Mouse (Mus musculus) heart, embryonic 16.5 days (tissue): ENCODE measurements around the gene Msi2. TPM values are rescaled to one million over a fixed set of nuclear protein-coding genes. Genes with fewer than 3 reads are reported as not detected.

ENCODE experiments used
- ATAC-seq: fragments of 200-750 bp; cut with Nextera tagmentation; replicated peaks from 2 replicates; pipeline ENCODE4 v1.8.0; 2017; ENCODE audit warnings: moderate number of reproducible peaks; ENCODE audit not compliant: insufficient read depth, low FRiP score; ENCODE audit errors: extremely low read depth
- H3K27ac ChIP-seq: fragments of 300-500 bp; sonication (generic); 2 replicates; pipeline ENCODE4 v1.5.1; 2014; ENCODE audit warnings: mild to moderate bottlenecking, low read length, control low read depth, moderate library complexity
- H3K27me3 ChIP-seq: fragments of 300-500 bp; sonication (generic); 2 replicates; pipeline ENCODE4 v1.6.1; 2014; ENCODE audit warnings: low read length, mixed read lengths; ENCODE audit not compliant: control insufficient read depth, insufficient read depth
- H3K36me3 ChIP-seq: fragments of 300-500 bp; sonication (generic); 2 replicates; pipeline ENCODE4 v1.6.1; 2014; ENCODE audit not compliant: control insufficient read depth, insufficient read depth
- H3K4me1 ChIP-seq: fragments of 300-500 bp; sonication (generic); 2 replicates; pipeline ENCODE4 v1.6.1; 2014; ENCODE audit warnings: low read length, mixed read lengths; ENCODE audit not compliant: control insufficient read depth, insufficient read depth
- H3K4me2 ChIP-seq: fragments of 300-500 bp; sonication (generic); 2 replicates; pipeline ENCODE4 v1.6.1; 2014; ENCODE audit warnings: low read depth, mild to moderate bottlenecking, control low read depth, low read length
- H3K4me3 ChIP-seq: fragments of 300-500 bp; sonication (generic); 2 replicates; pipeline ENCODE4 v1.5.1; 2014; ENCODE audit warnings: mild to moderate bottlenecking, control low read depth, low read length
- H3K9ac ChIP-seq: fragments of 300-500 bp; sonication (generic); 2 replicates; pipeline ENCODE4 v1.6.1; 2014; ENCODE audit warnings: low read length, control low read depth
- H3K9me3 ChIP-seq: fragments of 300-500 bp; sonication (generic); replicated peaks from 2 replicates; pipeline ENCODE4 v1.6.1; 2016; ENCODE audit warnings: low read length; ENCODE audit not compliant: control insufficient read depth
- WGBS: fragments of 180-500 bp; shearing (Covaris S2); extraction: QIAGEN DNeasy Blood & Tissue Kit; methylation state at CpG from one replicate; pipeline ENCODE4 v1.1.7; 2014; 5-methylcytosine and 5-hydroxymethylcytosine counted together
- polyA plus RNA-seq: library from polyadenylated mRNA; unstranded; fragments of >200 nt; fragmentation: Nextera tagmentation; extraction: Ambion mirVana; gene quantifications from 2 replicates; pipeline ENCODE4 v1.2.1, GENCODE M21; 2015

Msi2 gene
- polyA plus RNA-seq, 1 experiment from 2014 or later, result 20.6 TPM

GRCm38 (mm10) chr11:88515267-88515666 is 203.0 kb downstream of the Msi2 start:
- Histone ChIP-seq H3K27ac (peak overlapping the region; percentile 46; the same call in 1 of the 2 replicates), H3K9me3 (no peaks in the 10 kb centered on the region), H3K27me3 (no peaks in the 10 kb centered on the region), H3K36me3 (no peaks in the 10 kb centered on the region), H3K4me1 (peaks cover 46% of the 10 kb centered on the region), H3K4me2 (no peak overlapping the region), H3K9ac (no peak overlapping the region), H3K4me3 (no peak overlapping the region)
- no peak for ATAC-seq
- WGBS, result 92% methylated on average over 2 of the region's 2 CpGs

- no peak for ATAC-seq
- H3K4me1 ChIP-seq, result peaks cover 46% of the 10 kb centered on the region
- WGBS, result 77% methylated on average over 12 of the region's 12 CpGs
Observed at GRCm38 (mm10) chr11:88514151-88514926, 204.0 kb downstream of the Msi2 start.

GRCm38 (mm10) chr11:88512580-88512979 is 205.7 kb downstream of the Msi2 start:
- Histone ChIP-seq H3K9me3 (no peaks in the 10 kb centered on the region), H3K27ac (no peak overlapping the region), H3K4me1 (peaks cover 46% of the 10 kb centered on the region), H3K36me3 (no peaks in the 10 kb centered on the region), H3K4me3 (no peak overlapping the region), H3K27me3 (no peaks in the 10 kb centered on the region), H3K4me2 (no peak overlapping the region), H3K9ac (no peak overlapping the region)
- ATAC-seq, result peak; percentile 29; the same call in 1 of the 2 replicates
- WGBS, result 35% methylated on average over 4 of the region's 4 CpGs

More at GRCm38 (mm10) chr11:88514151-88514926, 204.0 kb downstream of the Msi2 start:
- no peaks in the 10 kb centered on the region for H3K36me3 ChIP-seq
- no peak overlapping the region for H3K4me3 ChIP-seq
- H3K27me3 ChIP-seq, result no peaks in the 10 kb centered on the region
- no peak overlapping the region for H3K9ac ChIP-seq
- peak overlapping the region; percentile 28; the same call in 1 of the 2 replicates for H3K27ac ChIP-seq
- no peak overlapping the region for H3K4me2 ChIP-seq
- no peaks in the 10 kb centered on the region for H3K9me3 ChIP-seq

GRCm38 (mm10) chr11:88510282-88510850 is 207.9 kb downstream of the Msi2 start:
- no peak overlapping the region for H3K4me3 ChIP-seq
- ATAC-seq, result no peak
- H3K27me3 ChIP-seq, result no peaks in the 10 kb centered on the region
- H3K4me1 ChIP-seq, result peaks cover 30% of the 10 kb centered on the region
- no peak overlapping the region for H3K4me2 ChIP-seq
- 75% methylated on average over 8 of the region's 8 CpGs for WGBS
- peak overlapping the region; percentile 18; the same call in 1 of the 2 replicates for H3K27ac ChIP-seq
- no peaks in the 10 kb centered on the region for H3K36me3 ChIP-seq
- H3K9me3 ChIP-seq, result no peaks in the 10 kb centered on the region
- no peak overlapping the region for H3K9ac ChIP-seq

GRCm38 (mm10) chr11:88509464-88509863 is 208.8 kb downstream of the Msi2 start:
- H3K9ac ChIP-seq, result no peak overlapping the region
- 82% methylated on average over 4 of the region's 4 CpGs for WGBS
- H3K9me3 ChIP-seq, result no peaks in the 10 kb centered on the region
- peaks cover 26% of the 10 kb centered on the region for H3K4me1 ChIP-seq
- H3K27me3 ChIP-seq, result no peaks in the 10 kb centered on the region
- no peak overlapping the region for H3K4me2 ChIP-seq
- H3K4me3 ChIP-seq, result no peak overlapping the region
- H3K36me3 ChIP-seq, result no peaks in the 10 kb centered on the region
- no peak overlapping the region for H3K27ac ChIP-seq
- ATAC-seq, result no peak

- H3K9ac ChIP-seq, result no peak overlapping the region
- H3K27ac ChIP-seq, result no peak overlapping the region
- peaks cover 24% of the 10 kb centered on the region for H3K4me1 ChIP-seq
- no peak for ATAC-seq
- no peaks in the 10 kb centered on the region for H3K9me3 ChIP-seq
- no peaks in the 10 kb centered on the region for H3K27me3 ChIP-seq
- no peaks in the 10 kb centered on the region for H3K36me3 ChIP-seq
- H3K4me3 ChIP-seq, result no peak overlapping the region
- 72% methylated on average over 7 of the region's 7 CpGs for WGBS
- no peak overlapping the region for H3K4me2 ChIP-seq
Observed at GRCm38 (mm10) chr11:88508133-88508532, 210.2 kb downstream of the Msi2 start.

GRCm38 (mm10) chr11:88506544-88507419 is 211.5 kb downstream of the Msi2 start:
- WGBS, result 59% methylated on average over 5 of the region's 5 CpGs
- Histone ChIP-seq H3K27me3 (no peaks in the 10 kb centered on the region), H3K9ac (no peak overlapping the region), H3K4me1 (peaks cover 24% of the 10 kb centered on the region), H3K36me3 (no peaks in the 10 kb centered on the region), H3K27ac (no peak overlapping the region), H3K4me3 (no peak overlapping the region), H3K9me3 (no peaks in the 10 kb centered on the region), H3K4me2 (no peak overlapping the region)
- no peak for ATAC-seq

GRCm38 (mm10) chr11:88506109-88506508 is 212.2 kb downstream of the Msi2 start:
- no peak overlapping the region for H3K4me2 ChIP-seq
- no peaks in the 10 kb centered on the region for H3K9me3 ChIP-seq
- H3K27ac ChIP-seq, result no peak overlapping the region
- no peak overlapping the region for H3K9ac ChIP-seq
- 95% methylated on average over 13 of the region's 13 CpGs for WGBS
- peaks cover 24% of the 10 kb centered on the region for H3K4me1 ChIP-seq
- H3K27me3 ChIP-seq, result no peaks in the 10 kb centered on the region
- no peak overlapping the region for H3K4me3 ChIP-seq
- ATAC-seq, result no peak
- H3K36me3 ChIP-seq, result no peaks in the 10 kb centered on the region
